Mouse (Mus musculus) embryo, embryonic 10.5 days (tissue): ENCODE data around the gene Idh3g.
A peak's percentile ranks its signal among the peaks of the same experiment; 100 is the strongest.

Source experiments
- DNase-seq: peaks from one replicate; pipeline ENCODE4 v3.0.0-alpha.2; 2015; ENCODE audit warnings: low spot score

Idh3g gene

GRCm38 (mm10) chrX:73786364-73787224, at the start of gene Idh3g, which contains the start of gene Ssr4:
Gene Idh3g, minus strand, starts transcription at chrX:73786897.
Gene Ssr4, plus strand, starts transcription at chrX:73787028.
- peak; percentile 96 for DNase-seq

DNA sequence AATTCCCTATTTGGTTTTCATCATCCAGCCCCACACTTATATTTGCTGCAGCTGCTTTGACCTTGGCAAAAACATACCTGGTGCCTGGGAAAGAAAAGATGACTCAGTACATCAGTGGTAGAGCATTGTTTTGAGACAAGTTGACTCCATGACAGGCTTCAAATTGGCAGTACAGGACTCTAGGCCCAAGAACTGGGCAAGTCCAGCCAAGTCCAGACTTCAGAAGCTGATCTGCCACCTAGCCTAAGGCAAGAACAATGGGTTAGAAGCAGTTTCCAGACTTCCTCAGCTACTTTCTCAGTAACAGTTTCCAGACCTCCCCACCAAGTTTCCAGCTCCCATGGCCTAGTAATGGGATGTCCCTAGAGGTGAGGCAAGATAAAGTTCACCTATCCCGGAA, 49.0 kb upstream of the Idh3g start:
- DNase-seq: no peak

GRCm38 (mm10) chrX:73824185-73825151, 37.8 kb upstream of the Idh3g start, which contains the start of gene Pdzd4:
Gene Pdzd4, minus strand, starts transcription at chrX:73824969.
- peak; percentile 57 for DNase-seq

GRCm38 (mm10) chrX:73823747-73824146, 37.0 kb upstream of the Idh3g start:
- DNase-seq: peak; percentile 35

- DNase-seq: no peak
Measured at GRCm38 (mm10) chrX:73816596-73817314, 30.1 kb upstream of the Idh3g start.

DNA sequence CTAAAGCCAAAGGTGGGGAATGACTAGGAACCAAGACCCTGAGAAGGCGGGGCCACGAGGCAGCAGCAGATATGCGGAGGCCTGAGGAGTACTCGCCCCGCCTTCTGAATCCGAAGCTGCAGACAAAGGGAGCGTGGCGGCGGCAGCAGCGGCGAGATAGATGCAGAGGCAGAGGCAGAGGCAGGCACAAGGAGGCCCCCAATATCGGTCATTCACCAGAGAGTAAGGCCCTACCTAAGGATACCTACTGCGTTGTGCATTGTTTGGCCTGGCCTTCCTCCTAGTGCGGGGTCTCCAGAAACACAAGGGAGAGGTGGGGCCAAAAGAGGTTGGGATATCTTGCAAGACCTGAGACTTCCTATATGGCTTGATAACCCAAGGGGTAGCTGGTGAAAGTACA, 28.4 kb upstream of the Idh3g start:
- peak; percentile 71 for DNase-seq

GRCm38 (mm10) chrX:73805814-73806213, 19.1 kb upstream of the Idh3g start:
- DNase-seq: peak; percentile 26

DNA sequence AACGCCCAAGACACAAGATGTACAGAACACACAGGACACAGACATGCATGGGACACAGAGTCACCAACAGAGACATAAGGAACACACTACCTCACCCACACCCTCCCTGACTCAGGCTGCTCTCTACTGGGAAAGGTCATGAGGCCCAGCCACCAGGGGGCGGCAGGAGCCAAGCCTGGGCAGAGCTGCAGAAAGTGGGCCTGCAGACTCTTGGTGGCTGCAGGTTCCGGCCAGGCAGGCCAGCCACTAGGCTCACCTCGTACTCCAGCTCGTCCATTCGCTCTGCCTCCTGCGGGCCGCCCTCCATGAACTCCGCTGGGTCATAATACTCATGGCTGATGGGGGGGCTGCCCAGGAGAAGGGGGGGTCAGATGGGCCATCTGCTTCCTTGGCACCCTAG, 11.8 kb upstream of the Idh3g start:
- DNase-seq: peak; percentile 65

GRCm38 (mm10) chrX:73797511-73797910, 10.8 kb upstream of the Idh3g start:
- DNase-seq: no peak

DNA sequence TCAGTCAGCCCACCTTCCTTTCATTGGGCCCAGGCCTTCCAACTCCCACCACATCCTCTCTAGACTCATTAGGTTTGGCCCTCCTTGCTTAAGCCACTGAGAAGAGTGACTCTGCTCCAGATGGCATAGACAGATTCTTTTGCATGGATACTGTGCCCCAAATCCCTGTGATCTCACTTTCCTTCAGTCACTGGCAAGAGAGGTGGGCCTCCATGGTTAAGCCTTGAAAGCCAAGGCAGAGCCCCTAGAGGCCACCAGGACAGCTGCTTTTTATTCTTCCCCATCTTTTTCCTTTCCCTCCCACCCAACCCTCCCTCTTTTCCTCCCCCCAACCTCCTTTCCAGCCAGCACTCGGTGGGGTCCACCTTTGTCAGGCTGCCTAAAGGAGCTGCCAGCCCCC, 6.8 kb upstream of the Idh3g start:
- DNase-seq: no peak

GRCm38 (mm10) chrX:73793039-73793438, 6.3 kb upstream of the Idh3g start:
- no peak for DNase-seq

GRCm38 (mm10) chrX:73788501-73788900, 1.8 kb upstream of the Idh3g start:
- no peak for DNase-seq

GRCm38 (mm10) chrX:73787225-73787558, 495 bp upstream of the Idh3g start:
- no peak for DNase-seq

DNA sequence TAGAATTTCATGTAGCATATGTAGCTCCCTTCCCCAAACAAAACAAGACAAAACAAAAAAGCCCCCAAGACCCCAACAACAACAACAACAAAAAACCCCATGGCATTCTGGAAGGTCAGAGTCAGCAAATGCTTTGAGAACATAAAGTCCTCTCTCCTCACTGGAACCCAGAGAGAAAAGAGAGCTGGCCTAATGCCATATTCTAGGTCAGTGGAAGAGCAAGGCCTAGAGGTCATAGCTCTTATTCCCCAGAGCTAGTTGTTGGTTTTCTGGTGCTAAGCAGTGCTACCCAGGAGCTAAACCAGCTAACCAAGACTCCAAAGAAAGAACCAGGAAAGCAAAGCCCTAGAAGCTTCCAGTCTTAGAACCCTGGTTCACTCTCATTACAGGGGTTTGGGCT, 1.0 kb downstream of the Idh3g start:
- no peak for DNase-seq

GRCm38 (mm10) chrX:73782227-73782626, 4.5 kb downstream of the Idh3g start:
- no peak for DNase-seq

GRCm38 (mm10) chrX:73774802-73775483, 11.8 kb downstream of the Idh3g start:
- DNase-seq: no peak

DNA sequence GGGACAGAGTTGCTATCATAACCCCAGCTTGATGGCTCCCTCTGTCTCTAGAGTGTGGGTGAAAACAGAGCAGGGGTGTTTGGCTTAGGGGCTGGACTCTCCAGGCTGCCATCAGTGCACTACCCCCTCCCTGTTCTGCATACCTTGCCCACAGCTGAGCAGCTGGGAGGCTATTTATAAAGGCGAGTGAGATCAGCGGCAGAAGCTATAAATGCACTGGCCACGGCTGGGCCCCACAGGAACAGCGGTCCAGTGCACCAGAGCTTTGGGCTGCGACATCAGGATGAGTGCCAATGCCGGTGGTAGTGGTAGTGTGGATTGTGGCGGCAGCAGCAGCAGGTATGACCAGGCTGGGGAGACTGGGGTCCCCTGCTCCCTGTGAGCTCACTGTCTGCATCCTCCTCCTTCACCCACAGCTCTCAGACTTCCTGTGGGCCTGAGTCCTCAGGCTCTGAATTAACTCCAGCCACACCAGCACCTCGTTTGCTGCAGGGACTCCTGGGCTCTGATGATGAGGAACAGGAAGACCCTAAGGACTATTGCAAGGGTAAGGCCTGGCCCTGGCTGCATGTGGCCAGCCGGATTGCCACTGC, 12.4 kb downstream of the Idh3g start, which contains the start of gene Srpk3:
Srpk3 (plus strand) TSS at position 238 of the 593 bp plus-strand sequence.
- DNase-seq: no peak

DNA sequence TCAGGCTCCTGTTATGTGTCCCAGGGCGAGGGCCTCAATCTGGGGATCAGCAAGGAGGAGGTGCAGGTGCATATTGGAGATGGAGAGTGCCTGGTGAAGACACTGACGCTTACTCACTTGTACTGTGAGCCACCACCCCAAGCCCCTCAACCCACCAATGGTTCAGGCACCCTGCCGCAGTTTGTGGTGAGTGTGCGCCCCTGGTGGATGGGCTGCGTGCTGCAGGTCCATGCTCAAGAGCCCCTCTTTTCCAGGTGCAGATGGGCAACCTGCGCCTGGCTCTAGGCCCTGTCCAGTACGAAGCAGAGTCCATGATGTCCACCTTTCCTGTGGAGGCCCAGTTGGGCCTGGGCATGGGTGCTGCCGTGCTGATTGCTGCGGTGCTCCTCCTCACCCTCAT, 19.4 kb downstream of the Idh3g start:
- peak; percentile 18 for DNase-seq

DNA sequence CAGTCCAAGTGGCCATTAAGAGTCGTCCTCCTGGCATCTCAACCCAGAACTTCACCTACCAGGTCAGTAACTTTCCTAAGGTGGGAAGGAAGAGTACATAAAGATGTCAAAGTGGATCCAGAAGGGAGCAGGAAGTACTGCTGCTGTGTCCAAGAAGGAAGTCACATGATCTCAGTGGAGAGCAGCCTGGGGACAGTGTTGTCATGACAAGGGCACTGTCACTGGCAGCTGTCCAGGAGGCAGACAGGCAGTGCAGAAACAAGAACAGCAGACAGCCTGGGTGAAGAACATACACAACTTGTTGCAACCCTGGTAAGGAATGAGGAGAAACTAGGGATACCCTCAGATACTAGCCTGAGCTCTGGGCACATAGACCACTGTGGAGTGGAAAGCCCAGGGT, 21.4 kb downstream of the Idh3g start:
- no peak for DNase-seq

GRCm38 (mm10) chrX:73758611-73759290, 27.9 kb downstream of the Idh3g start:
- DNase-seq: no peak
